Mouse (Mus musculus): ENCODE measurements around the gene Anxa9. TPM values are rescaled to one million over a fixed set of nuclear protein-coding genes. Genes with fewer than 3 reads are reported as not detected.

The Anxa9 gene
- total and polyA plus RNA-seq, 3 experiments = 1.5 to 4.1 (median 2.5) TPM

DNA sequence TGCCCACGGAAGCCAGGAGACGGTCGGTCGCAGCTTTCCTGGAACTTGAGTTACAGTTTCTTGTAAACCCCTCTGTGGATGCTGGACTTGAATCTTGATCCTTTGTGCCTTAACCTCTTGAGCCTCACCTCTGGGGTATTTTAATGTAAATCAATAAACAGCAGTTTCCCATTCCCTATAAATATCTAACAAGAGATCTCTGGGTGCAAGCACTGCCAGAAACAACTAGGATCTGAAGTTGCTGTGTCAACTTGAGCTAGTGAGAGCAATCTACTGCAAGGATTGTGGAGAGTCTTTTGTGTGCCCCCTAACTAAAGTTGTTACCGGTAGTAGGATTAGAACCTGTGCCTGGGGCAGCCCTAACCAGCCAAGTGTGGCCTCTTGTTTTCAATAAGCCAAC, 21.6 kb downstream of the Anxa9 start:
- Histone ChIP-seq H3K27ac (ENCODE audit: insufficient read depth, low read depth) (no peak overlapping the region), H3K36me3 (replicated peaks in 1 of 2; ENCODE audit: control insufficient read depth in 1 of 2, insufficient read depth in 1 of 2, low read length in 1 of 2) (peaks cover 4 to 17% of the 10 kb centered on the region in 2 experiments), H3K4me3 (replicated peaks in 1 of 3; ENCODE audit: low read depth in 2 of 3, low read length in 2 of 3, poor library complexity in 1 of 3) (no peak overlapping the region)

DNA sequence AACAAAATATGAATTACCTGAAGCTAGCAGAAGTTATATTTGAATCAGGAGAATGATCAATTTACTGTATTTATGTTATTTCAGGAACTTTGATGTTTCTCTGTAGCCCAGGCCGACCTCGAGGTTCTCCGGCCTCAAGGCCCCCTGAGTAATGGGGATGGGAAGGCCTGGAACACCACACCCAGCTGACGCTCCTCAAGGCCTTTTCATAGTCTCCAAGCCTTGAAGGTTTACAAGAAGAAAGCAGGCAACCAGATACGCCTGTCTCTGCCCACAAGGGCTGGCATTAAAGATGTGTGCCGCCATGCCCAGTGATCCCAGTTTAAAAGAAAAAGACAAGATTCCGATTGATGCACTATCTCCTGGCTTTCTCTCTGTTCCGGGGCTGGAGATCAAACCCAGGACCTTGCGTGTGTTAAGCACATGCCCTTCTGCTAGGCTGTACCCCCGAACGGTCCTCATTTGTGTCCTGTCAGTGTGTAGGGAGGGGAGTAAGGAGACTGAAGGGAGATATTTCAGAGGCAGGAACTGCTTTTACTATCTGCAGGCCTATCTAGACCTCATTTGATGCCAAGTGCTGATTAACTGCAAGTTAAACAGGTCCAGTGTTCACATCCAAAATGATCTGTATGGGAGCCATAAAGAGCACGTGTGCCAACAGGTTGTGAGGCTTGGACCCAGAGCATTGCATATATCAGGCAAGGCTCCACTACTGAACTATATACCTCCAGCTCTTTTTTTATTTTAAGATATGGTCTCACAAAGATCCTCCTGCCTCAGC, 22.3 kb downstream of the Anxa9 start:
- H3K4me3 ChIP-seq (replicated peaks in 1 of 3; ENCODE audit: low read depth in 2 of 3, low read length in 2 of 3, poor library complexity in 1 of 3) = no peak overlapping the region
- in situ Hi-C loops (cut with MboI; ENCODE audit: low pct_ligation_motif_present, low pct_unique_long_range_greater_than_20kb, low sequenced_read_pairs) = no loop called here
- no peak for DNase-seq (ENCODE audit: extremely low read depth)
- H3K36me3 ChIP-seq (replicated peaks in 1 of 2; ENCODE audit: control insufficient read depth in 1 of 2, insufficient read depth in 1 of 2, low read length in 1 of 2) = peaks cover 4 to 14% of the 10 kb centered on the region in 2 experiments
- no peaks in the 10 kb centered on the region for H3K27me3 ChIP-seq (replicated peaks)
- no peaks in the 10 kb centered on the region for H3K9me3 ChIP-seq (replicated peaks; ENCODE audit: low read length)
- peaks cover 0 to 16% of the 10 kb centered on the region in 2 experiments; a peak in 2 of 4 replicates for H3K4me1 ChIP-seq (ENCODE audit: control insufficient read depth in 1 of 2, insufficient read depth in 2 of 2)
- H3K4me2 ChIP-seq (ENCODE audit: insufficient read depth, low read depth, poor library complexity, severe bottlenecking) = no peak overlapping the region
- TF ChIP-seq JUND (conservative IDR thresholded peaks at IDR 0.05; ENCODE audit: low read depth, low read length) (no peak), TBP (conservative IDR thresholded peaks at IDR 0.05; ENCODE audit: low read depth, low read length) (no peak), SIN3A (IDR thresholded peaks at IDR 0.05; ENCODE audit: low read length) (no peak), RAD21 (IDR thresholded peaks at IDR 0.05; ENCODE audit: low read depth, low read length) (no peak), ZC3H11A (IDR thresholded peaks at IDR 0.05; ENCODE audit: low read depth, low read length) (no peak), CTCF (conservative IDR thresholded peaks at IDR 0.05 in 1 of 2, IDR thresholded peaks at IDR 0.05 in 1 of 2; ENCODE audit: low read depth in 2 of 2, low read length in 2 of 2) (no peak), EP300 (IDR thresholded peaks at IDR 0.05; ENCODE audit: low read length) (no peak), UBTF (IDR thresholded peaks at IDR 0.05; ENCODE audit: low read depth, low read length) (no peak), MAZ (IDR thresholded peaks at IDR 0.05; ENCODE audit: low read depth, low read length) (no peak), POLR2AphosphoS2 (IDR thresholded peaks at IDR 0.05; ENCODE audit: low read depth, low read length) (no peak), ELF1 (IDR thresholded peaks at IDR 0.05; ENCODE audit: low read depth, low read length) (no peak)
- H3K27ac ChIP-seq (ENCODE audit: insufficient read depth, low read depth) = no peak overlapping the region
- H3K79me2 ChIP-seq (replicated peaks; ENCODE audit: control insufficient read depth, extremely low read depth, insufficient read depth, poor library complexity, severe bottlenecking) = 0 out of 2 replicates have a peak, but pooled peaks cover 2% of the 10 kb centered on the region
- no peak overlapping the region for H3K9ac ChIP-seq (ENCODE audit: insufficient read depth, low read depth)
- dilution Hi-C loops (cut with MboI; ENCODE audit: extremely low pct_ligation_motif_present, extremely low pct_unique_long_range_greater_than_20kb, low sequenced_read_pairs) = no loop called here

More for the DNA sequence above, 21.6 kb downstream of the Anxa9 start:
- no peaks in the 10 kb centered on the region for H3K27me3 ChIP-seq (replicated peaks)
- no peak overlapping the region for H3K9ac ChIP-seq (ENCODE audit: insufficient read depth, low read depth)
- in situ Hi-C loops (cut with MboI; ENCODE audit: low pct_ligation_motif_present, low pct_unique_long_range_greater_than_20kb, low sequenced_read_pairs) = no loop called here
- H3K4me1 ChIP-seq (ENCODE audit: control insufficient read depth in 1 of 2, insufficient read depth in 2 of 2) = peaks cover 0 to 13% of the 10 kb centered on the region in 2 experiments; a peak in 2 of 4 replicates
- 0 out of 2 replicates have a peak, but pooled peaks cover 2% of the 10 kb centered on the region for H3K79me2 ChIP-seq (replicated peaks; ENCODE audit: control insufficient read depth, extremely low read depth, insufficient read depth, poor library complexity, severe bottlenecking)
- TF ChIP-seq IRF4 (IDR thresholded peaks at IDR 0.05; ENCODE audit: low read depth, low read length) = no peak
- no peak for TF ChIP-seq JUN (IDR thresholded peaks at IDR 0.05; ENCODE audit: insufficient read depth, low read depth, low read length)
- TF ChIP-seq RAD21 (IDR thresholded peaks at IDR 0.05; ENCODE audit: low read depth, low read length) = no peak
- TF ChIP-seq HCFC1 (IDR thresholded peaks at IDR 0.05; ENCODE audit: low read depth, low read length) = no peak
- no peak for TF ChIP-seq TBP (conservative IDR thresholded peaks at IDR 0.05; ENCODE audit: low read depth, low read length)
- TF ChIP-seq USF1 (IDR thresholded peaks at IDR 0.05; ENCODE audit: low read depth, low read length) = no peak
- TF ChIP-seq BHLHE40 (IDR thresholded peaks at IDR 0.05; ENCODE audit: low read depth, low read length) = no peak
- TF ChIP-seq NRF1 (IDR thresholded peaks at IDR 0.05; ENCODE audit: low read depth, low read length) = no peak
- no peak for TF ChIP-seq MYC (IDR thresholded peaks at IDR 0.05; ENCODE audit: low read depth, low read length)
- TF ChIP-seq KAT2A (IDR thresholded peaks at IDR 0.05; ENCODE audit: insufficient replicate concordance, low read length) = no peak
- no peak for TF ChIP-seq MAX (IDR thresholded peaks at IDR 0.05; ENCODE audit: low read length)
- TF ChIP-seq TCF12 (IDR thresholded peaks at IDR 0.05; ENCODE audit: low read depth, low read length) = no peak
- no peak for TF ChIP-seq UBTF (IDR thresholded peaks at IDR 0.05; ENCODE audit: low read depth, low read length)
- no peak for TF ChIP-seq POLR2A (IDR thresholded peaks at IDR 0.05; ENCODE audit: low read depth, low read length)
- no peak for TF ChIP-seq USF2 (conservative IDR thresholded peaks at IDR 0.05; ENCODE audit: low read depth, low read length)
- TF ChIP-seq ETS1 (conservative IDR thresholded peaks at IDR 0.05; ENCODE audit: low read depth, low read length) = no peak
- TF ChIP-seq CHD1 (IDR thresholded peaks at IDR 0.05; ENCODE audit: low read depth, low read length) = no peak
- dilution Hi-C loops (cut with MboI; ENCODE audit: extremely low pct_ligation_motif_present, extremely low pct_unique_long_range_greater_than_20kb, low sequenced_read_pairs) = no loop called here
- H3K4me2 ChIP-seq (ENCODE audit: insufficient read depth, low read depth, poor library complexity, severe bottlenecking) = no peak overlapping the region
- no peak for DNase-seq (ENCODE audit: extremely low read depth)
- no peaks in the 10 kb centered on the region for H3K9me3 ChIP-seq (replicated peaks; ENCODE audit: low read length)

Measured in CH12.LX (cell line).